Mouse (Mus musculus): ENCODE results near the gene Igsf8. TPM values are rescaled to one million over a fixed set of nuclear protein-coding genes. Genes with fewer than 3 reads are reported as not detected.

Igsf8 gene
- polyA plus RNA-seq, 1 experiment from 2014 or later = 17.7 TPM

DNA sequence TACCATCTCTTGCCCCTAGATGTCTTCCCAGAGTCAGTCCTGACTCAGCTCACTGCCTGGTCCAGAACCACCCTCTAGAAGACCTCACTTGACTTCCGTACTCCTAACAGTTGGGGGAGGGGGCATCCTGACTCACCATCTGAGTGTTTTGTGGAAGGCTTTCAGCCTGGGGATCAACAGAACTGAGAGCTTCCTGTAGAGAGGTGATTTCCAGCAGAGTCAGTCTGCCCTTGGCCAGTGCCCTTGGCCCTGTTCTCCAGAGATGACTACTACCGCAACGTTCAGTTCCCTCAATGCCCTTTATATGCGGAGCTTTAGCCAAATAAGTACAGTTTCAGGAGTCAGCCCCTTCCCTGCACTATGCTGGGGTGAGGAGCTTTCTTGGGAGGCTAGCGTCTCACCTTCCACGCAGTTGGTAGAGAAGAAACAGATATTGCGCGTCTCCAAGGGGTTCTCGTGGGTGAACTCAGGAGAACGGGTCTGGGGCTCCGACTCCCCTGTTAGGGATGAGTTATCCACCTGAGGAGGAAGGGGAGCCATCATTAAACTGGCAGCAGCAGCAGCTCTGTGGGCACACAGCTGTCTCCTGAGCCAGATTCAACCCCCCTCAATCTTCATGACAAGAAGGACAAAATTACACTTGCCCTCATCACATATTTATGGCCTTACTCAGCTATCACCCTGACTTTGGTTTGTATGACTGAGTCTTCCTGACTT is 27.6 kb downstream of the Igsf8 start:
- Histone ChIP-seq H3K27ac (ENCODE audit: low read depth, low read length) (no peak overlapping the region), H3K4me2 (replicated peaks; ENCODE audit: low read depth) (no peak overlapping the region), H3K27me3 (replicated peaks; ENCODE audit: control insufficient read depth, insufficient read depth, low read length) (no peaks in the 10 kb centered on the region), H3K9ac (ENCODE audit: low read depth, low read length) (no peak overlapping the region), H3K36me3 (ENCODE audit: control insufficient read depth, insufficient read depth) (no peaks in the 10 kb centered on the region), H3K4me3 (ENCODE audit: low read depth, low read length) (no peak overlapping the region), H3K9me3 (ENCODE audit: control insufficient read depth) (no peaks in the 10 kb centered on the region), H3K4me1 (replicated peaks; ENCODE audit: control insufficient read depth, insufficient read depth, low read length) (no peaks in the 10 kb centered on the region)
- no peak for TF ChIP-seq CTCF (IDR thresholded peaks at IDR 0.05; ENCODE audit: low read depth)
- ATAC-seq = no peak
- WGBS = 84% methylated on average over 11 of the region's 11 CpGs

DNA sequence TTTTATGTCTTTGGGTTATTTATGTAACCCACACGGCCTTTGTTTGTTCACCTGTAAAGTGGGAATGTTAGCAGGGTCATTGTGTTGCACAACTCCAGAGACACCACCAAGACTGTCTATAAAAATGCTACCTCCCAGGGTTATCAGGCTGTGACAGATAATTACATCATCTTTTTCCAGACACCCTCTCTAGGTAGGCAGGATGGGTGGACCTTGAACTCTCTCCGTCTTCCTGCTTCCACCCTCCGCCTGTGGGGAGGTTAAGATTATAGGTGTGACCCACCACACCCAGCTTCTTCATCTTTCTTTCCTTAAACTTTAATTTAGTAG is 28.1 kb downstream of the Igsf8 start:
- no peak overlapping the region for H3K27ac ChIP-seq (ENCODE audit: low read depth, low read length)
- H3K4me2 ChIP-seq (replicated peaks; ENCODE audit: low read depth) = no peak overlapping the region
- H3K4me1 ChIP-seq (replicated peaks; ENCODE audit: control insufficient read depth, insufficient read depth, low read length) = no peaks in the 10 kb centered on the region
- no peaks in the 10 kb centered on the region for H3K36me3 ChIP-seq (ENCODE audit: control insufficient read depth, insufficient read depth)
- no peak overlapping the region for H3K4me3 ChIP-seq (ENCODE audit: low read depth, low read length)
- no peaks in the 10 kb centered on the region for H3K27me3 ChIP-seq (replicated peaks; ENCODE audit: control insufficient read depth, insufficient read depth, low read length)
- ATAC-seq = 0 out of 2 replicates have a peak, but pooled peaks have one; percentile 60
- H3K9ac ChIP-seq (ENCODE audit: low read depth, low read length) = no peak overlapping the region
- WGBS = 29% methylated on average over 3 of the region's 3 CpGs
- no peaks in the 10 kb centered on the region for H3K9me3 ChIP-seq (ENCODE audit: control insufficient read depth)
- no peak for TF ChIP-seq CTCF (IDR thresholded peaks at IDR 0.05; ENCODE audit: low read depth)

DNA sequence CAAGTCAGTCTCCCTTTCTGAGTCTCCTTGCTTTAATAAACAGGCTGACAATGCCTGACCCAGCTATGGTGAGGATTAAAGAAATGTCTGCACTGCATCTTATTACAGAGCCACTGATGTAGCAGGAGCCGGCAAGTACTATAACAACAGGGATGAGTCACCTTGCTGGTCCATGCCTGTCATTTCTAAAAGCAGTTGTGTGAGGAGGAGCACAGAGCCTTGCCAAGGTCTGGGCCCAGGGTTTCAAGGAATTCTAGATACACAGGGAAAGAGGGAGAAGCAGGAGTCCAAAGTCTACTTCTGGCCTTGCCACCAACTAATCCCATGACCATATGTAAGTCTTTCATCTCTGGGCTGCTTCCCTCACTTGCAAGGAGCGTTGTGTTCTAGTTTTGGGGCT is 31.4 kb downstream of the Igsf8 start:
- WGBS = 61% methylated on average over 2 of the region's 2 CpGs
- no peak for TF ChIP-seq CTCF (IDR thresholded peaks at IDR 0.05; ENCODE audit: low read depth)

DNA sequence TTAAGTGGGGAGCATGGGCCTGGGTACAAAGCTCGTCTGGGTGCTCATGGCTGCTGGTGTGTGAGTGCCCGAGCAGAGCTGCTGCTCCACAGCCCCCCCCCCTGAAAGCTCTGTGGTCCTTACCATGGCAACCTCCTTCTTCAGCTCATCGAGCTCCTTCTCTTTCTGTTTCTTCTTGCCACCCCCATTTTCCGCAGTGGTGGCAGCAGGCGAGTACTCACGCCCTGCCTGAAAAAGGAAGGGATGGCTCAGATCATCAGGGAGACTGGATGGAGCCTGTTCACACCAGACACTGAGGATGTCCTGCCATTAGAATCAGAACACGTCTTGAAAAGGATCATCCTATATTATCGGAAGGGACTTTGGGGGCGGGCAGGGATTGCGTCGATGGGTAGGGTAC is 32.0 kb downstream of the Igsf8 start:
- H3K4me2 ChIP-seq (replicated peaks; ENCODE audit: low read depth) = no peak overlapping the region
- no peak overlapping the region for H3K4me3 ChIP-seq (ENCODE audit: low read depth, low read length)
- TF ChIP-seq CTCF (IDR thresholded peaks at IDR 0.05; ENCODE audit: low read depth) = no peak
- no peaks in the 10 kb centered on the region for H3K9me3 ChIP-seq (ENCODE audit: control insufficient read depth)
- WGBS = 92% methylated on average over 11 of the region's 11 CpGs
- H3K36me3 ChIP-seq (ENCODE audit: control insufficient read depth, insufficient read depth) = no peaks in the 10 kb centered on the region
- peaks cover 10% of the 10 kb centered on the region; the same call in 1 of the 2 replicates for H3K27me3 ChIP-seq (replicated peaks; ENCODE audit: control insufficient read depth, insufficient read depth, low read length)
- ATAC-seq = no peak
- no peak overlapping the region for H3K9ac ChIP-seq (ENCODE audit: low read depth, low read length)
- no peaks in the 10 kb centered on the region for H3K4me1 ChIP-seq (replicated peaks; ENCODE audit: control insufficient read depth, insufficient read depth, low read length)
- no peak overlapping the region for H3K27ac ChIP-seq (ENCODE audit: low read depth, low read length)

More for the DNA sequence above, 31.4 kb downstream of the Igsf8 start:
- no peak for ATAC-seq
- Histone ChIP-seq H3K4me2 (replicated peaks; ENCODE audit: low read depth) (no peak overlapping the region), H3K9me3 (ENCODE audit: control insufficient read depth) (no peaks in the 10 kb centered on the region), H3K36me3 (ENCODE audit: control insufficient read depth, insufficient read depth) (no peaks in the 10 kb centered on the region), H3K4me3 (ENCODE audit: low read depth, low read length) (no peak overlapping the region), H3K9ac (ENCODE audit: low read depth, low read length) (no peak overlapping the region), H3K4me1 (replicated peaks; ENCODE audit: control insufficient read depth, insufficient read depth, low read length) (no peaks in the 10 kb centered on the region), H3K27me3 (replicated peaks; ENCODE audit: control insufficient read depth, insufficient read depth, low read length) (peaks cover 4% of the 10 kb centered on the region; the same call in 1 of the 2 replicates), H3K27ac (ENCODE audit: low read depth, low read length) (no peak overlapping the region)

DNA sequence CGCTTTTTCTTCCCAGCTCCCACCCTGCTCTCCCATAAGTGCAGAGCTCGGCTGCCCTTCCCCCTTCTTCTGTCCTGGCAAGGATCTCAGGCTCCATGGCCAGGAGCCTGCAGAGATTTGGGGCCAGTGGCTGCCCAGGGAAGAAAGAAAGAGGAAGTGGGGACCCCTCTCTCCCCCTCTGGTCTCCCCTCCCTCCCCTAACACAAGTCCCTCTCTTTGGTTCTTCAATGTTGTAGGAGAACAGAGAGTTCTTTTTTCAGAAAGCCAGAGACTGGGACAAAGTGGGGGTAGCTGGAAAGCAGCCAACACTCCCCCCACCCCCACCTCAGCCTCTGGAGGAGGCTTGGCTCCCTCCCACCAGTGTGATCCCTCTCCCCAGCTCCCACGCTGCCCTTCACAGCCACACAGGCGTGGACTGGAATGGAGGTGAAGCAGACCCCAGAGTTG is 34.3 kb downstream of the Igsf8 start:
- H3K9me3 ChIP-seq (ENCODE audit: control insufficient read depth) = no peaks in the 10 kb centered on the region
- H3K4me3 ChIP-seq (ENCODE audit: low read depth, low read length) = no peak overlapping the region
- H3K4me1 ChIP-seq (replicated peaks; ENCODE audit: control insufficient read depth, insufficient read depth, low read length) = no peaks in the 10 kb centered on the region
- 60% methylated on average over 4 of the region's 4 CpGs for WGBS
- H3K27ac ChIP-seq (ENCODE audit: low read depth, low read length) = no peak overlapping the region
- peaks cover 10% of the 10 kb centered on the region; the same call in 1 of the 2 replicates for H3K27me3 ChIP-seq (replicated peaks; ENCODE audit: control insufficient read depth, insufficient read depth, low read length)
- H3K4me2 ChIP-seq (replicated peaks; ENCODE audit: low read depth) = no peak overlapping the region; the same call in 1 of the 2 replicates
- no peak for ATAC-seq
- no peaks in the 10 kb centered on the region for H3K36me3 ChIP-seq (ENCODE audit: control insufficient read depth, insufficient read depth)
- no peak for TF ChIP-seq CTCF (IDR thresholded peaks at IDR 0.05; ENCODE audit: low read depth)
- no peak overlapping the region for H3K9ac ChIP-seq (ENCODE audit: low read depth, low read length)

DNA sequence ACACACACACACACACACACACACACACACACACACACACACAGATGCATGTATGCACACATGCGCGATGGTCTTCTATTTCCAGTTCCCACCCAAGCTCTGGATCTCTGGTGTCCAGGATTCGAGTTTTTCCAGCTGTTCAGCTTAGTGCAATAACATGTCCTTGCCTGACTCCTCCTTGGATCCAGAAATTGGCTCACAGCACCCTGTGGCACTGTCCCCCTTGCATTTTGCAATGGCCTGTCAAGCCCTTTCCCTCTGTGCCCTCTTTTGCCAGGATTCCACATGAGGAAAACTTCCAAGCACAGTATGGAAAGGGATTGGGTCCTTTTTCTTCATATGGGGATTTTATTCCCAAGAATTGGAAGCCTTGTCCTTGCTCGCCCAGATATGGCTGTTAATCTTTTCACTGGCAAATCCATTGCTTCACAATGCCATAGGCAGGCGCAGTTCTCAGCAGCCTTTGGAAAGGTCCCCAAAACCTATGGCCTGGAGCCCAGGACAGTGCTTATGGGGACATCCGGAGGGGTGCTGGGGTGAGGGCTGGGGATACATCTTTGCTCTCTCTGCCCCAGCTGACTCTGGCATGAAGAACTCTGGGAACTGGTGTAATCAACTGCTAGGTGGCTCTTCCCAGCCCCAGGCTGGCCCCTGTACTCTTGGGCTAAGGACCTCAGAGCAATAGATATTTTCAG is 35.5 kb downstream of the Igsf8 start:
- Histone ChIP-seq H3K4me1 (replicated peaks; ENCODE audit: control insufficient read depth, insufficient read depth, low read length) (no peaks in the 10 kb centered on the region), H3K9me3 (ENCODE audit: control insufficient read depth) (no peaks in the 10 kb centered on the region), H3K27me3 (replicated peaks; ENCODE audit: control insufficient read depth, insufficient read depth, low read length) (peaks cover 10% of the 10 kb centered on the region; the same call in 1 of the 2 replicates), H3K36me3 (ENCODE audit: control insufficient read depth, insufficient read depth) (no peaks in the 10 kb centered on the region), H3K27ac (ENCODE audit: low read depth, low read length) (no peak overlapping the region), H3K4me3 (ENCODE audit: low read depth, low read length) (peak overlapping the region; percentile 9; the same call in 1 of the 2 replicates), H3K4me2 (replicated peaks; ENCODE audit: low read depth) (peak overlapping the region; percentile 48), H3K9ac (ENCODE audit: low read depth, low read length) (0 out of 2 replicates have a peak overlapping the region, but pooled peaks have one; percentile 31)
- no peak for TF ChIP-seq CTCF (IDR thresholded peaks at IDR 0.05; ENCODE audit: low read depth)
- no peak for ATAC-seq
- WGBS = 78% methylated on average over 6 of the region's 6 CpGs
